Comparison of ENCODE assay signal across 8 mouse cellular contexts in the genomic region with DNA sequence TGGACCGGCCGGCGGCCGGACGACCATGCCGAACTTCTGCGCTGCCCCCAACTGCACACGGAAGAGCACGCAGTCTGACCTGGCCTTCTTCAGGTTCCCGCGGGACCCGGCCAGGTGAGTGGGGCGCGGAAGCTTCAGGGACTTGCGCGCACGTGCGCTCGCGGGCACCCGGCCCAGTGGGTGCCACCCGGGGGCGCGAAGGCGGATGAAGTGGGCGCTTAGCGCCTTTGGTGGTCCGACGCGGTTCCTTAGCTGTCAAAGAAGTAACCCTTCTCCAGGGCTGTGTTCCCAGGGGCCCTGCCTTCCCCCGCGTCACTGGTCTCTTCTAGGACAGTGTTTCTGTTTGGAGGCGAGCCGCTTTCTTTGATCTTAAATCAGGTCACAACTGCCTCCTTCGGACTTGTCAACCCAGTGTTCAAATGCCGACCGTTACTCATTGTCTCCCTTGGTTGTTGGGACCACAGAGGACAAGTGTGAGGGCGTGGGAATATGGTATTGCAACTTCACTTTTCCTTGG. TPM values are rescaled to one million over a fixed set of nuclear protein-coding genes. Genes with fewer than 3 reads are reported as not detected.
DNase-seq lines count a peak whose midpoint lies in the region; ATAC-seq and TF ChIP-seq lines count a peak whose summit lies in the region.

No protein-coding gene starts in this region.

- H3K9me3 ChIP-seq in megakaryocyte, embryonic 14.5 days: no peaks in the 10 kb centered on the region
- no peaks in the 10 kb centered on the region for H3K9me3 ChIP-seq in erythroblast, embryonic 14.5 days (ENCODE audit: control insufficient read depth, low read length)
- H3K9me3 ChIP-seq in hindbrain, embryonic 14.5 days (ENCODE audit: control insufficient read depth, low read length): no peaks in the 10 kb centered on the region
- H3K9me3 ChIP-seq in liver, embryonic 15.5 days (replicated peaks): no peaks in the 10 kb centered on the region

- peaks cover 32% of the 10 kb centered on the region for H3K4me1 ChIP-seq in megakaryocyte, embryonic 14.5 days
- peaks cover 14% of the 10 kb centered on the region for H3K4me1 ChIP-seq in bone marrow macrophage, adult 2 months (ENCODE audit: control insufficient read depth, insufficient read depth, low read length)
- H3K4me1 ChIP-seq in erythroblast, embryonic 14.5 days (ENCODE audit: control insufficient read depth): peaks cover 26% of the 10 kb centered on the region
- peaks cover 31% of the 10 kb centered on the region for H3K4me1 ChIP-seq in hindbrain, embryonic 14.5 days (replicated peaks; ENCODE audit: control insufficient read depth, insufficient read depth, low read length)
- peaks cover 35% of the 10 kb centered on the region for H3K4me1 ChIP-seq in liver, embryonic 15.5 days (replicated peaks)
- H3K4me1 ChIP-seq in olfactory bulb, adult 2 months (ENCODE audit: control insufficient read depth, insufficient read depth, low read length): peaks cover 2% of the 10 kb centered on the region; the same call in 1 of the 2 replicates

- ATAC-seq in megakaryocyte, adult 5-6 weeks (ENCODE audit: poor library complexity, severe bottlenecking): no peak; the same call in 1 of the 2 replicates
- ATAC-seq in hindbrain, embryonic 14.5 days (ENCODE audit: low FRiP score): no peak; the same call in 1 of the 2 replicates
- ATAC-seq in liver, embryonic 15.5 days (ENCODE audit: insufficient read depth): no peak

- under 1% methylated on average over 38 of the region's 38 CpGs for WGBS in hindbrain, embryonic 14.5 days
- under 1% methylated on average over 38 of the region's 38 CpGs for WGBS in liver, embryonic 15.5 days (ENCODE audit: insufficient replicate concordance)
- WGBS in olfactory bulb, adult 2 months: under 1% methylated on average over 38 of the region's 38 CpGs

- peak overlapping the region; percentile 70 for H3K4me2 ChIP-seq in hindbrain, embryonic 14.5 days (replicated peaks)
- H3K4me2 ChIP-seq in liver, embryonic 15.5 days: peak overlapping the region; percentile 92

- peak overlapping the region; percentile 94 for H3K4me3 ChIP-seq in megakaryocyte, embryonic 14.5 days (replicated peaks)
- H3K4me3 ChIP-seq in bone marrow macrophage, adult 2 months (ENCODE audit: insufficient read depth, low read length): peak overlapping the region; percentile 89
- peak overlapping the region; percentile 95 for H3K4me3 ChIP-seq in erythroblast, embryonic 14.5 days (replicated peaks)
- H3K4me3 ChIP-seq in hindbrain, embryonic 14.5 days (replicated peaks; ENCODE audit: low read length): peak overlapping the region; percentile 98
- peak overlapping the region; percentile 94 for H3K4me3 ChIP-seq in liver, embryonic 15.5 days (replicated peaks)
- H3K4me3 ChIP-seq in olfactory bulb, adult 2 months (ENCODE audit: insufficient read depth, low read depth, low read length): peak overlapping the region; percentile 71

- 0 out of 2 replicates have a peak overlapping the region, but pooled peaks have one; percentile 3 for H3K27ac ChIP-seq in bone marrow macrophage, adult 2 months (ENCODE audit: insufficient read depth, low read depth, low read length)
- H3K27ac ChIP-seq in hindbrain, embryonic 14.5 days: peak overlapping the region; percentile 84
- peak overlapping the region; percentile 87 for H3K27ac ChIP-seq in liver, embryonic 15.5 days (replicated peaks)
- no peak overlapping the region for H3K27ac ChIP-seq in olfactory bulb, adult 2 months (ENCODE audit: insufficient read depth, low read depth, low read length)

- TF ChIP-seq CTCF in bone marrow macrophage, adult 2 months (IDR thresholded peaks at IDR 0.05; ENCODE audit: low read depth, low read length): no peak
- TF ChIP-seq CTCF in olfactory bulb, adult 2 months (IDR thresholded peaks at IDR 0.05; ENCODE audit: insufficient read depth, low read depth, low read length): no peak

- H3K9ac ChIP-seq in hindbrain, embryonic 14.5 days: peak overlapping the region; percentile 95
- H3K9ac ChIP-seq in liver, embryonic 15.5 days: peak overlapping the region; percentile 88

- no peak for TF ChIP-seq POLR2A in bone marrow macrophage, adult 2 months (IDR thresholded peaks at IDR 0.05; ENCODE audit: borderline replicate concordance, low read depth, low read length)
- TF ChIP-seq POLR2A in olfactory bulb, adult 2 months (IDR thresholded peaks at IDR 0.05; ENCODE audit: insufficient read depth, low read depth, low read length): no peak

- peak; percentile 45 for DNase-seq in hindbrain, embryonic 14.5 days (ENCODE audit: low spot score)
- DNase-seq in urinary bladder, postnatal 25 days (ENCODE audit: low spot score): peak; percentile 22

- H3K27me3 ChIP-seq in megakaryocyte, embryonic 14.5 days (replicated peaks): no peaks in the 10 kb centered on the region
- no peaks in the 10 kb centered on the region for H3K27me3 ChIP-seq in erythroblast, embryonic 14.5 days (ENCODE audit: control insufficient read depth)
- H3K27me3 ChIP-seq in hindbrain, embryonic 14.5 days (ENCODE audit: control insufficient read depth, insufficient read depth, low read length): no peaks in the 10 kb centered on the region
- H3K27me3 ChIP-seq in liver, embryonic 15.5 days: no peaks in the 10 kb centered on the region

- peaks cover 14% of the 10 kb centered on the region for H3K36me3 ChIP-seq in megakaryocyte, embryonic 14.5 days (replicated peaks; ENCODE audit: low read length)
- peaks cover 13% of the 10 kb centered on the region for H3K36me3 ChIP-seq in erythroblast, embryonic 14.5 days (ENCODE audit: control insufficient read depth)
- no peaks in the 10 kb centered on the region for H3K36me3 ChIP-seq in hindbrain, embryonic 14.5 days (replicated peaks; ENCODE audit: control insufficient read depth, insufficient read depth)
- 0 out of 2 replicates have a peak, but pooled peaks cover 3% of the 10 kb centered on the region for H3K36me3 ChIP-seq in liver, embryonic 15.5 days (replicated peaks)

RNA-seq across cellular contexts. Expression of a gene that starts 0.5 kb away (rescaled TPM):
- polyA plus RNA-seq in megakaryocyte, embryonic 14.5 days (2012; ENCODE audit: insufficient read depth, low replicate concordance): 2.0 and 11.5 TPM in 2 replicates
- 17.7 and 18.8 TPM in 2 replicates for total RNA-seq in megakaryocyte, adult 5-6 weeks (2015)
- total RNA-seq in megakaryocyte, adult 5-6 weeks (2017): 27.2 and 35.4 TPM in 2 replicates
- 16.1 and 17.3 TPM in 2 replicates for polyA plus RNA-seq in bone marrow macrophage, adult 2 months (2012; ENCODE audit: insufficient read depth, insufficient read length, missing spikeins)
- polyA plus RNA-seq in erythroblast, embryonic 14.5 days (2012): 0.30 and 0.42 TPM in 2 replicates
- polyA plus RNA-seq in hindbrain, embryonic 14.5 days (2014; fragmentation: Nextera tagmentation; extraction: Ambion mirVana): 53.6 and 59.9 TPM in 2 replicates
- polyA plus RNA-seq in liver, embryonic 15.5 days (2015; fragmentation: Nextera tagmentation; extraction: Ambion mirVana): 11.3 and 12.5 TPM in 2 replicates
- polyA plus RNA-seq in olfactory bulb, adult 2 months (2012; ENCODE audit: insufficient read depth, insufficient read length, low replicate concordance, missing spikeins): not detected in 2 replicates

RNA-seq across cellular contexts. Expression of a gene that starts 46.8 kb away (rescaled TPM):
- polyA plus RNA-seq in megakaryocyte, embryonic 14.5 days (2012; ENCODE audit: insufficient read depth, low replicate concordance): 2.4 and 2.9 TPM in 2 replicates
- total RNA-seq in megakaryocyte, adult 5-6 weeks (2015): 71.4 and 79.9 TPM in 2 replicates
- total RNA-seq in megakaryocyte, adult 5-6 weeks (2017): 37.3 and 43.7 TPM in 2 replicates
- polyA plus RNA-seq in bone marrow macrophage, adult 2 months (2012; ENCODE audit: insufficient read depth, insufficient read length, missing spikeins): 30.1 and 33.8 TPM in 2 replicates
- 0.29 and 0.51 TPM in 2 replicates for polyA plus RNA-seq in erythroblast, embryonic 14.5 days (2012)
- polyA plus RNA-seq in hindbrain, embryonic 14.5 days (2014; fragmentation: Nextera tagmentation; extraction: Ambion mirVana): 39.3 and 45.7 TPM in 2 replicates
- polyA plus RNA-seq in liver, embryonic 15.5 days (2015; fragmentation: Nextera tagmentation; extraction: Ambion mirVana): 6.0 and 6.6 TPM in 2 replicates
- not detected in 2 replicates for polyA plus RNA-seq in olfactory bulb, adult 2 months (2012; ENCODE audit: insufficient read depth, insufficient read length, low replicate concordance, missing spikeins)
